Mouse (Mus musculus) liver, embryonic 14.5 days (tissue): ENCODE data around the gene Olfr482. TPM values are rescaled to one million over a fixed set of nuclear protein-coding genes. Genes with fewer than 3 reads are reported as not detected.

ENCODE experiments used
- ATAC-seq: fragments of 200-750 bp; cut with Nextera tagmentation; 2 replicates; pipeline ENCODE4 v1.8.0; 2017; ENCODE audit warnings: moderate number of reproducible peaks, mild to moderate bottlenecking, moderate library complexity; ENCODE audit not compliant: insufficient read depth
- DNase-seq, 3 experiments: peaks; one replicate each; pipeline ENCODE4 v3.0.0-alpha.2; 2012 to 2013; ENCODE audit warnings: low read depth in 3 of 3, low spot score in 3 of 3
- H3K27ac ChIP-seq: fragments of 300-500 bp; sonication (generic); 2 replicates; pipeline ENCODE4 v1.5.1; 2014; ENCODE audit warnings: moderate library complexity, mild to moderate bottlenecking, control low read depth, inconsistent platforms
- H3K27me3 ChIP-seq: fragments of 300-500 bp; sonication (generic); 2 replicates; pipeline ENCODE4 v1.6.1; 2014; ENCODE audit warnings: mild to moderate bottlenecking, low read length, moderate library complexity; ENCODE audit not compliant: control insufficient read depth, insufficient read depth
- H3K36me3 ChIP-seq: fragments of 300-500 bp; sonication (generic); replicated peaks from 2 replicates; pipeline ENCODE4 v1.6.1; 2014; ENCODE audit warnings: low read depth; ENCODE audit not compliant: control insufficient read depth, insufficient read depth
- H3K4me1 ChIP-seq, 2 experiments: fragments of 200-500 bp in 1 of 2; fragments of 300-500 bp in 1 of 2; sonication (generic) in 1 of 2; replicated peaks; 2 replicates each; pipeline ENCODE4 v1.6.1; 2012 to 2014; ENCODE audit warnings: antibody characterized with exemption in 1 of 2, inconsistent platforms in 1 of 2, low read length in 1 of 2; ENCODE audit not compliant: control insufficient read depth in 2 of 2, insufficient read depth in 2 of 2
- H3K4me2 ChIP-seq: fragments of 300-500 bp; sonication (generic); 2 replicates; pipeline ENCODE4 v1.6.1; 2014; ENCODE audit warnings: low read depth, mild to moderate bottlenecking, control low read depth, moderate library complexity
- H3K4me3 ChIP-seq, 2 experiments: fragments of 200-500 bp in 1 of 2; fragments of 300-500 bp in 1 of 2; sonication (generic) in 1 of 2; 2 replicates each; pipeline ENCODE4 v1.5.1; 2012 to 2014; ENCODE audit warnings: low read depth in 2 of 2, low read length in 2 of 2, mild to moderate bottlenecking in 2 of 2, control low read depth in 1 of 2, inconsistent platforms in 1 of 2, moderate library complexity in 1 of 2; ENCODE audit not compliant: insufficient read depth in 1 of 2
- H3K9ac ChIP-seq: fragments of 300-500 bp; sonication (generic); replicated peaks from 2 replicates; pipeline ENCODE4 v1.6.1; 2014; ENCODE audit warnings: mild to moderate bottlenecking, control low read depth, moderate library complexity
- H3K9me3 ChIP-seq: fragments of 300-500 bp; sonication (generic); 2 replicates; pipeline ENCODE4 v1.6.1; 2016; ENCODE audit warnings: low read length, mixed read lengths; ENCODE audit not compliant: control insufficient read depth
- CTCF ChIP-seq: IDR thresholded peaks from 2 replicates; pipeline ENCODE4 v1.5.1; 2016; ENCODE audit warnings: antibody characterized with exemption, low read depth, control low read depth
- EP300 ChIP-seq: IDR thresholded peaks from 2 replicates; pipeline ENCODE4 v1.6.1; 2016; ENCODE audit warnings: antibody characterized with exemption, low read depth
- WGBS: fragments of 180-500 bp; shearing (Covaris S2); extraction: QIAGEN DNeasy Blood & Tissue Kit; methylation state at CpG from one replicate; pipeline ENCODE4 v1.1.7; 2014; ENCODE audit not compliant: insufficient replicate concordance; 5-methylcytosine and 5-hydroxymethylcytosine counted together
- polyA plus RNA-seq, 2 experiments: library from polyadenylated mRNA; depleted of rRNA in 1 of 2; stranded (reverse) in 1 of 2; unstranded in 1 of 2; fragments of >200 nt; fragmentation: Nextera tagmentation in 1 of 2; extraction: Ambion mirVana in 1 of 2; gene quantifications; 2 replicates each; pipeline versions ENCODE4 v1.2.1 to v1.2.3; 2012 to 2014

Olfr482 gene
- polyA plus RNA-seq, 2 experiments, result 0.01 TPM; not detected in 1

- Histone ChIP-seq H3K36me3 (no peaks in the 10 kb centered on the region), H3K27ac (no peak within 1 kb of the TSS), H3K4me3 (no peak within 1 kb of the TSS), H3K9ac (no peak within 1 kb of the TSS), H3K4me1 (no peaks in the 10 kb centered on the region), H3K4me2 (no peak within 1 kb of the TSS), H3K27me3 (no peaks in the 10 kb centered on the region), H3K9me3 (no peaks in the 10 kb centered on the region)
- no peak for DNase-seq
- no peak for ATAC-seq
- TF ChIP-seq CTCF (no peak), EP300 (no peak)
These were observed 17.8 kb downstream of the Olfr482 start, which contains the start of gene Olfr481 for GRCm38 (mm10) chr7:108079555-108079954. Gene Olfr481, plus strand, starts transcription at chr7:108079855.

GRCm38 (mm10) chr7:108067246-108067645, 30.1 kb downstream of the Olfr482 start, which contains the start of gene Olfr480:
Gene Olfr480, minus strand, starts transcription at chr7:108067346.
- WGBS, result 70% methylated on average over 1 of the region's 1 CpGs
- Histone ChIP-seq H3K4me2 (no peak within 1 kb of the TSS), H3K4me1 (no peaks in the 10 kb centered on the region), H3K9me3 (no peaks in the 10 kb centered on the region), H3K9ac (no peak within 1 kb of the TSS), H3K27me3 (no peaks in the 10 kb centered on the region), H3K36me3 (no peaks in the 10 kb centered on the region), H3K27ac (no peak within 1 kb of the TSS), H3K4me3 (no peak within 1 kb of the TSS)
- DNase-seq, result no peak
- no peak for ATAC-seq
- no peak for TF ChIP-seq EP300
- TF ChIP-seq CTCF, result no peak

GRCm38 (mm10) chr7:108050393-108050792, 47.0 kb downstream of the Olfr482 start, which contains the start of gene Olfr479:
Gene Olfr479, plus strand, starts transcription at chr7:108050693.
- Histone ChIP-seq H3K27me3 (no peaks in the 10 kb centered on the region), H3K36me3 (no peaks in the 10 kb centered on the region), H3K9me3 (no peaks in the 10 kb centered on the region), H3K4me3 (no peak within 1 kb of the TSS), H3K4me2 (no peak within 1 kb of the TSS), H3K9ac (no peak within 1 kb of the TSS), H3K4me1 (no peaks in the 10 kb centered on the region), H3K27ac (no peak within 1 kb of the TSS)
- no peak for DNase-seq
- TF ChIP-seq EP300 (no peak), CTCF (no peak)
- no peak for ATAC-seq
- 63% methylated on average over 2 of the region's 2 CpGs for WGBS

Other genes starting within 250 kb of the Olfr482 start
- gene Olfr472, start 199.7 kb downstream of the Olfr482 start, polyA plus RNA-seq (2012; rRNA removed), result not detected in 2 replicates
- gene Olfr472, start 199.7 kb downstream of the Olfr482 start, polyA plus RNA-seq (2014; fragmentation: Nextera tagmentation; extraction: Ambion mirVana), result not detected in 2 replicates
- not detected in 2 replicates for gene Olfr473, start 167.1 kb downstream of the Olfr482 start, polyA plus RNA-seq (2012; rRNA removed)
- gene Olfr473, start 167.1 kb downstream of the Olfr482 start, polyA plus RNA-seq (2014; fragmentation: Nextera tagmentation; extraction: Ambion mirVana), result not detected in 2 replicates
- not detected in 2 replicates for gene Olfr474, start 142.9 kb downstream of the Olfr482 start, polyA plus RNA-seq (2012; rRNA removed)
- gene Olfr474, start 142.9 kb downstream of the Olfr482 start, polyA plus RNA-seq (2014; fragmentation: Nextera tagmentation; extraction: Ambion mirVana), result not detected in 2 replicates
- gene Olfr476, start 132.8 kb downstream of the Olfr482 start, polyA plus RNA-seq (2012; rRNA removed), result not detected in 2 replicates
- gene Olfr476, start 132.8 kb downstream of the Olfr482 start, polyA plus RNA-seq (2014; fragmentation: Nextera tagmentation; extraction: Ambion mirVana), result not detected in 2 replicates
- gene Olfr477, start 110.9 kb downstream of the Olfr482 start, polyA plus RNA-seq (2012; rRNA removed), result not detected in 2 replicates
- not detected in 2 replicates for gene Olfr477, start 110.9 kb downstream of the Olfr482 start, polyA plus RNA-seq (2014; fragmentation: Nextera tagmentation; extraction: Ambion mirVana)
- gene Olfr478, start 63.6 kb downstream of the Olfr482 start, polyA plus RNA-seq (2012; rRNA removed), result not detected in 2 replicates
- not detected in 2 replicates for gene Olfr478, start 63.6 kb downstream of the Olfr482 start, polyA plus RNA-seq (2014; fragmentation: Nextera tagmentation; extraction: Ambion mirVana)
- gene Olfr479, start 46.9 kb downstream of the Olfr482 start, polyA plus RNA-seq (2012; rRNA removed), result not detected in 2 replicates
- gene Olfr479, start 46.9 kb downstream of the Olfr482 start, polyA plus RNA-seq (2014; fragmentation: Nextera tagmentation; extraction: Ambion mirVana), result not detected in 2 replicates
- gene Olfr480, start 30.2 kb downstream of the Olfr482 start, polyA plus RNA-seq (2012; rRNA removed), result not detected in 2 replicates
- not detected in 2 replicates for gene Olfr480, start 30.2 kb downstream of the Olfr482 start, polyA plus RNA-seq (2014; fragmentation: Nextera tagmentation; extraction: Ambion mirVana)
- not detected in 2 replicates for gene Olfr481, start 17.7 kb downstream of the Olfr482 start, polyA plus RNA-seq (2012; rRNA removed)
- not detected in 2 replicates for gene Olfr481, start 17.7 kb downstream of the Olfr482 start, polyA plus RNA-seq (2014; fragmentation: Nextera tagmentation; extraction: Ambion mirVana)
- gene Olfr483, start 3.3 kb upstream of the Olfr482 start, polyA plus RNA-seq (2012; rRNA removed), result not detected in 2 replicates
- not detected in 2 replicates for gene Olfr483, start 3.3 kb upstream of the Olfr482 start, polyA plus RNA-seq (2014; fragmentation: Nextera tagmentation; extraction: Ambion mirVana)
- not detected in 2 replicates for gene Olfr484, start 29.9 kb upstream of the Olfr482 start, polyA plus RNA-seq (2012; rRNA removed)
- gene Olfr484, start 29.9 kb upstream of the Olfr482 start, polyA plus RNA-seq (2014; fragmentation: Nextera tagmentation; extraction: Ambion mirVana), result not detected in 2 replicates
- not detected in 2 replicates for gene Olfr485, start 62.3 kb upstream of the Olfr482 start, polyA plus RNA-seq (2012; rRNA removed)
- not detected in 2 replicates for gene Olfr485, start 62.3 kb upstream of the Olfr482 start, polyA plus RNA-seq (2014; fragmentation: Nextera tagmentation; extraction: Ambion mirVana)
- not detected in 2 replicates for gene Olfr486, start 75.2 kb upstream of the Olfr482 start, polyA plus RNA-seq (2012; rRNA removed)
- not detected in 2 replicates for gene Olfr486, start 75.2 kb upstream of the Olfr482 start, polyA plus RNA-seq (2014; fragmentation: Nextera tagmentation; extraction: Ambion mirVana)
- not detected in 2 replicates for gene Olfr487, start 117.0 kb upstream of the Olfr482 start, polyA plus RNA-seq (2012; rRNA removed)
- not detected in 2 replicates for gene Olfr487, start 117.0 kb upstream of the Olfr482 start, polyA plus RNA-seq (2014; fragmentation: Nextera tagmentation; extraction: Ambion mirVana)
- gene Olfr488, start 160.8 kb upstream of the Olfr482 start, polyA plus RNA-seq (2012; rRNA removed), result not detected in 2 replicates
- gene Olfr488, start 160.8 kb upstream of the Olfr482 start, polyA plus RNA-seq (2014; fragmentation: Nextera tagmentation; extraction: Ambion mirVana), result not detected in 2 replicates
- gene Olfr490, start 191.3 kb upstream of the Olfr482 start, polyA plus RNA-seq (2012; rRNA removed), result not detected in 2 replicates
- not detected in 2 replicates for gene Olfr490, start 191.3 kb upstream of the Olfr482 start, polyA plus RNA-seq (2014; fragmentation: Nextera tagmentation; extraction: Ambion mirVana)
- not detected in 2 replicates for gene Olfr491, start 215.9 kb upstream of the Olfr482 start, polyA plus RNA-seq (2012; rRNA removed)
- not detected in 2 replicates for gene Olfr491, start 215.9 kb upstream of the Olfr482 start, polyA plus RNA-seq (2014; fragmentation: Nextera tagmentation; extraction: Ambion mirVana)
- not detected in 2 replicates for gene Olfr492, start 226.1 kb upstream of the Olfr482 start, polyA plus RNA-seq (2012; rRNA removed)
- not detected in 2 replicates for gene Olfr492, start 226.1 kb upstream of the Olfr482 start, polyA plus RNA-seq (2014; fragmentation: Nextera tagmentation; extraction: Ambion mirVana)
- gene Olfr493, start 249.4 kb upstream of the Olfr482 start, polyA plus RNA-seq (2012; rRNA removed), result not detected in 2 replicates
- gene Olfr493, start 249.4 kb upstream of the Olfr482 start, polyA plus RNA-seq (2014; fragmentation: Nextera tagmentation; extraction: Ambion mirVana), result not detected in 2 replicates